Mouse (Mus musculus) limb, embryonic 11.5 days (tissue): ENCODE measurements at regions not wholly inside any gene's neighbourhood (a gene's known extent, or its start where the extent isn't known, plus 50 kb on each side); places are given as distances from the start of the nearest gene placed in this dataset.

ENCODE experiments used
- ATAC-seq: fragments of 200-750 bp; cut with Nextera tagmentation; 2 replicates; pipeline ENCODE4 v1.8.0; 2017; ENCODE audit warnings: low read depth; ENCODE audit not compliant: insufficient number of reproducible peaks, low FRiP score, low TSS enrichment
- DNase-seq: peaks from one replicate; pipeline ENCODE4 v3.0.0-alpha.2; 2015; ENCODE audit warnings: low spot score
- H3K27ac ChIP-seq: fragments of 300-500 bp; sonication (generic); replicated peaks from 2 replicates; pipeline ENCODE4 v1.5.1; 2014; ENCODE audit warnings: low read depth, mild to moderate bottlenecking, low read length
- H3K27me3 ChIP-seq: fragments of 300-500 bp; sonication (generic); 2 replicates; pipeline ENCODE4 v1.6.1; 2014; ENCODE audit warnings: mild to moderate bottlenecking, low read length, mixed read lengths; ENCODE audit not compliant: control insufficient read depth, insufficient read depth
- H3K36me3 ChIP-seq: fragments of 300-500 bp; sonication (generic); 2 replicates; pipeline ENCODE4 v1.6.1; 2014; ENCODE audit warnings: mild to moderate bottlenecking, low read length, moderate library complexity, mixed read lengths; ENCODE audit not compliant: control insufficient read depth, insufficient read depth
- H3K4me1 ChIP-seq: fragments of 300-500 bp; sonication (generic); 2 replicates; pipeline ENCODE4 v1.6.1; 2014; ENCODE audit warnings: low read length, mixed read lengths; ENCODE audit not compliant: control insufficient read depth, insufficient read depth
- H3K4me2 ChIP-seq: fragments of 300-500 bp; sonication (generic); 2 replicates; pipeline ENCODE4 v1.6.1; 2014; ENCODE audit warnings: low read depth, mild to moderate bottlenecking, moderate library complexity; ENCODE audit not compliant: severe bottlenecking
- H3K4me3 ChIP-seq: fragments of 300-500 bp; sonication (generic); 2 replicates; pipeline ENCODE4 v1.5.1; 2014; ENCODE audit warnings: low read depth, low read length
- H3K9ac ChIP-seq: fragments of 300-500 bp; sonication (generic); 2 replicates; pipeline ENCODE4 v1.6.1; 2014; ENCODE audit warnings: mild to moderate bottlenecking, low read length
- H3K9me3 ChIP-seq: fragments of 300-500 bp; sonication (generic); 2 replicates; pipeline ENCODE4 v1.6.1; 2016; ENCODE audit warnings: low read length; ENCODE audit not compliant: control insufficient read depth
- WGBS: fragments of 180-500 bp; shearing (Covaris S2); extraction: QIAGEN DNeasy Blood & Tissue Kit; methylation state at CpG from one replicate; pipeline ENCODE4 v1.1.7; 2014; 5-methylcytosine and 5-hydroxymethylcytosine counted together

- Histone ChIP-seq H3K9me3 (no peaks in the 10 kb centered on the region), H3K4me3 (no peak overlapping the region), H3K27ac (no peak overlapping the region), H3K4me2 (no peak overlapping the region), H3K9ac (no peak overlapping the region), H3K4me1 (no peaks in the 10 kb centered on the region), H3K27me3 (no peaks in the 10 kb centered on the region), H3K36me3 (no peaks in the 10 kb centered on the region)
- no peak for ATAC-seq
- DNase-seq: no peak
These were observed 575.8 kb downstream of the Slitrk6 start for GRCm38 (mm10) chr14:110179166-110179565.

GRCm38 (mm10) chr14:110171162-110172117, 583.5 kb downstream of the Slitrk6 start:
- no peaks in the 10 kb centered on the region for H3K27me3 ChIP-seq
- no peaks in the 10 kb centered on the region for H3K4me1 ChIP-seq
- no peak for ATAC-seq
- H3K36me3 ChIP-seq: no peaks in the 10 kb centered on the region
- no peak overlapping the region for H3K4me3 ChIP-seq
- no peak overlapping the region for H3K4me2 ChIP-seq
- H3K27ac ChIP-seq: no peak overlapping the region
- H3K9me3 ChIP-seq: no peaks in the 10 kb centered on the region
- no peak overlapping the region for H3K9ac ChIP-seq
- DNase-seq: no peak
- WGBS: 81% methylated on average over 3 of the region's 3 CpGs

- Histone ChIP-seq H3K9ac (no peak overlapping the region), H3K27ac (no peak overlapping the region), H3K4me2 (no peak overlapping the region), H3K4me1 (no peaks in the 10 kb centered on the region), H3K4me3 (no peak overlapping the region), H3K36me3 (no peaks in the 10 kb centered on the region), H3K27me3 (no peaks in the 10 kb centered on the region), H3K9me3 (no peaks in the 10 kb centered on the region)
- DNase-seq: no peak
- WGBS: 59% methylated on average over 5 of the region's 5 CpGs
- ATAC-seq: no peak
These were observed 586.3 kb downstream of the Slitrk6 start for GRCm38 (mm10) chr14:110168632-110169031.

- 71% methylated on average over 5 of the region's 5 CpGs for WGBS
- Histone ChIP-seq H3K4me1 (no peaks in the 10 kb centered on the region), H3K27ac (no peak overlapping the region), H3K36me3 (no peaks in the 10 kb centered on the region), H3K9me3 (no peaks in the 10 kb centered on the region), H3K9ac (no peak overlapping the region), H3K4me3 (no peak overlapping the region), H3K4me2 (no peak overlapping the region), H3K27me3 (no peaks in the 10 kb centered on the region)
- ATAC-seq: no peak
- no peak for DNase-seq
These were observed 626.7 kb downstream of the Slitrk6 start for GRCm38 (mm10) chr14:110128265-110128664.

- DNase-seq (no peak), ATAC-seq (no peak)
- H3K9ac ChIP-seq: no peak overlapping the region
- H3K27me3 ChIP-seq: no peaks in the 10 kb centered on the region
- no peaks in the 10 kb centered on the region for H3K36me3 ChIP-seq
- H3K4me3 ChIP-seq: no peak overlapping the region
- WGBS: 41% methylated on average over 6 of the region's 6 CpGs
- no peaks in the 10 kb centered on the region for H3K9me3 ChIP-seq
- H3K4me1 ChIP-seq: no peaks in the 10 kb centered on the region
- no peak overlapping the region for H3K27ac ChIP-seq
- no peak overlapping the region for H3K4me2 ChIP-seq
These were observed 628.8 kb downstream of the Slitrk6 start for GRCm38 (mm10) chr14:110125936-110126710.

- 90% methylated on average over 3 of the region's 3 CpGs for WGBS
- Histone ChIP-seq H3K9ac (no peak overlapping the region), H3K9me3 (no peaks in the 10 kb centered on the region), H3K27ac (no peak overlapping the region), H3K27me3 (no peaks in the 10 kb centered on the region), H3K4me1 (no peaks in the 10 kb centered on the region), H3K36me3 (no peaks in the 10 kb centered on the region), H3K4me2 (no peak overlapping the region), H3K4me3 (no peak overlapping the region)
- peak; percentile 76; the same call in 1 of the 2 replicates for ATAC-seq
- no peak for DNase-seq
These were observed 632.2 kb downstream of the Slitrk6 start for GRCm38 (mm10) chr14:110122710-110123109.

GRCm38 (mm10) chr14:110115578-110115977, 639.4 kb downstream of the Slitrk6 start:
- no peak for ATAC-seq
- DNase-seq: no peak
- 73% methylated on average over 4 of the region's 4 CpGs for WGBS

GRCm38 (mm10) chr14:110100852-110101251, 654.1 kb downstream of the Slitrk6 start:
- Histone ChIP-seq H3K9ac (no peak overlapping the region), H3K4me1 (no peaks in the 10 kb centered on the region), H3K4me2 (no peak overlapping the region), H3K4me3 (no peak overlapping the region), H3K27ac (no peak overlapping the region), H3K36me3 (no peaks in the 10 kb centered on the region), H3K9me3 (no peaks in the 10 kb centered on the region), H3K27me3 (no peaks in the 10 kb centered on the region)
- ATAC-seq: no peak
- 84% methylated on average over 4 of the region's 4 CpGs for WGBS
- no peak for DNase-seq

More at GRCm38 (mm10) chr14:110115578-110115977, 639.4 kb downstream of the Slitrk6 start:
- Histone ChIP-seq H3K9me3 (no peaks in the 10 kb centered on the region), H3K36me3 (no peaks in the 10 kb centered on the region), H3K27me3 (no peaks in the 10 kb centered on the region), H3K27ac (no peak overlapping the region), H3K4me3 (no peak overlapping the region), H3K4me2 (no peak overlapping the region), H3K4me1 (no peaks in the 10 kb centered on the region), H3K9ac (no peak overlapping the region)
